In the genomic region with DNA sequence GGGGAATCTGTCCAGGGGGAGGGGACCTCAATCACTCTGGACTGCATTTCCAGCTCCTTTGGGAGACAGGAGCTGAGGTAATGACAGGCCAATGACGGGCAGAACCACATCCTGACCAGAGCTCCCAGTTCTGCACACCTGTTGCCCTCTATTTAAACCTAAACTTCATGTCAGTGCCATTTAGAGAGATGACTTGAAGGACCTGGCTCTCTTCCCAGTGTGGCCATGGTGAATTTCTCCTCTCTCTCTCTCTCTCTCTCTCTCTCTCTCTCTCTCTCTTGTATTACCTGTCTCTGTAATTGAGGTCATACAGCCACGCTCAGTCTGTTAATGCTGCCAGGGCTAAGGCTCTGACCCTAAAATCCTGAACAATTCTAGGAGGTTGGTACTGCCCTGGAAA, we compare ENCODE assay signal across 17 mouse cellular contexts. TPM values are rescaled to one million over a fixed set of nuclear protein-coding genes. Genes with fewer than 3 reads are reported as not detected.
"Had no signal": no experiment of that assay in that cellular context is flagged by ENCODE, and none has a peak within 500 bp of the region (broad histone marks: within the 10 kb centered on the region; RNA-seq: fewer than 3 reads in every experiment).

No protein-coding gene starts in this region.

- H3K9ac ChIP-seq: neural tube, embryonic 13.5 days; neural tube, embryonic 15.5 days; stomach, embryonic 15.5 days had no signal

- H3K27me3 ChIP-seq: neural tube, embryonic 13.5 days; neural tube, embryonic 15.5 days; stomach, embryonic 15.5 days had no signal

- H3K4me1 ChIP-seq: stomach, embryonic 15.5 days had no signal

- H3K4me2 ChIP-seq: neural tube, embryonic 13.5 days; neural tube, embryonic 15.5 days; stomach, embryonic 15.5 days had no signal

- H3K27ac ChIP-seq: neural tube, embryonic 13.5 days; neural tube, embryonic 15.5 days; stomach, embryonic 15.5 days had no signal

- H3K9me3 ChIP-seq: neural tube, embryonic 13.5 days; neural tube, embryonic 15.5 days; stomach, embryonic 15.5 days had no signal

- DNase-seq: retina, postnatal 1 day; right cerebral cortex, adult 18-20 months; right cerebral cortex, postnatal 14 days; right cerebral cortex, postnatal 25 days; right cerebral cortex, postnatal 4 days; spleen, adult 18-20 months; thymus, adult 18-20 months; thymus, adult 2 months; thymus, postnatal 14 days; thymus, postnatal 25 days; thymus, postnatal 36 days; thymus, postnatal 4 days had no signal

- H3K36me3 ChIP-seq: neural tube, embryonic 13.5 days; neural tube, embryonic 15.5 days; stomach, embryonic 15.5 days had no signal

- H3K4me3 ChIP-seq: neural tube, embryonic 13.5 days; neural tube, embryonic 15.5 days; stomach, embryonic 15.5 days had no signal

RNA-seq across cellular contexts. Expression of a gene that starts 58.1 kb away (rescaled TPM):
- total RNA-seq: neutrophil, adult 5-6 weeks had no signal
- polyA plus RNA-seq: spleen, adult 2 months had no signal
